Mouse (Mus musculus) kidney, adult 8-10 months (tissue): ENCODE measurements around the gene Xrcc1.
A peak's percentile ranks its signal among the peaks of the same experiment; 100 is the strongest.
"Not testable (repeated sequence)": the region's sequence is repeated elsewhere in the genome, so short reads cannot be mapped to it uniquely, and the experiment has no call there.

ENCODE experiments used
- DNase-seq, 2 experiments: peaks; one replicate each; pipeline ENCODE4 v3.0.0; 2022

Gene Xrcc1

GRCm38 (mm10) chr7:24546068-24546614 lies at the start of gene Xrcc1, which contains the start of gene Pinlyp:
Gene Xrcc1 (plus strand): TSS chr7:24546289.
Gene Pinlyp (minus strand): TSS chr7:24546118.
- no peak for DNase-seq

GRCm38 (mm10) chr7:24499856-24500577 lies 46.1 kb upstream of the Xrcc1 start:
- DNase-seq = peak; percentile 37 to 49

DNA sequence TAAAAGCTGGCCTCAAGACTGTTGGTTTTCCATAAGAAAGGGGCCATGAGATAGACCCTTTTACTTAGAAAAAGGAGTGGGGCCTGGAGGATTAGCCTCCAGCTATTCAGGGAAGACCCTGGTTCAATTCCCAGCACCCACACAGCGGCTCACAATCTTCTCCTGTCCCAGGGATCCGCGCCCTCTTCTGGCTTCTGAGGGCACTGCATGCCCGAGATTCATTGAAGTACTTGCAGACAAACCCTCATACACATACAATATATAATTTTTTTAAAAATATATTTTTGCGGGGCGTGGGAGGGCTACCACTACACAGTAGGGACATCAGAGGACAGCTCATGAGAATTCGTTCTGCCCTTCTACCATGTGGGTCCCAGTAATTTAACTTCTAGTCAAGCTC lies 45.2 kb upstream of the Xrcc1 start:
- DNase-seq = peak in 1 of 2 experiments; percentile 40

DNA sequence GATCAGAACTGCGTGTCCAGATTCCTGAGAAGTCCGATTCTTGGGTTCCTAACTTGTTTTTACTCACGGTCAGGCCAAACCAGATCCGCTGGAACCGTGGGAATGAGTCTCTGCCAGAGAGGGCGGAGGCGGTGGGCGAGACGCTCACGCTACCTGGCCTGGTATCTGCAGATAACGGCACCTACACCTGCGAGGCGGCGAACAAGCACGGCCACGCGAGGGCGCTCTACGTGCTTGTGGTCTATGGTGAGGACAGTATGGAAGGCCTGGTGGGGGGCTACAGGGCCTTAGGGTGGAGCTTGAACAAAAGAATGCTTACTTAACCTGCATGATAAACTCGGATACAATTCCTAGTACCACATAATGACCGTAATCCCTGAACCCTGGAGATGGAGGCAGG lies 44.6 kb upstream of the Xrcc1 start:
- no peak for DNase-seq

DNA sequence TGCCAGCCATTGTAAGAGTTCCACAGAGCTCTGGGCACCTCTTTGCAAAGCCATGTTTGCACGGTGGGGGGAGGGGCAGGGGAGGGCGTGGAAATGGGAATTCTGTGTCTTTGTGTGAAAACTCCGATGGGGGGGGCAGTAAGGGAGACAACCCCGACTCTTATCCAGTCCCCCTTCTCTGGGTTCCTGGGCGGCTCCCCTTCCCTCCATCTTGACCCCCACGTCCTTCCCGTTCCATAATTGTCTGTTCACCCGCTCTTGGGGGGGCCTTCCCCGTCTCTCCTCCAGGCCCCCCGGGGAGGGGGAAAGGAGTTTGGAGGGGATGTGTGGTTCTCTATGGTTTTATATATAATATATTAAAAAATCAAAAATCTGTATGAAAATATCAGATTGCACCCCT lies 42.1 kb upstream of the Xrcc1 start:
- DNase-seq = no peak

DNA sequence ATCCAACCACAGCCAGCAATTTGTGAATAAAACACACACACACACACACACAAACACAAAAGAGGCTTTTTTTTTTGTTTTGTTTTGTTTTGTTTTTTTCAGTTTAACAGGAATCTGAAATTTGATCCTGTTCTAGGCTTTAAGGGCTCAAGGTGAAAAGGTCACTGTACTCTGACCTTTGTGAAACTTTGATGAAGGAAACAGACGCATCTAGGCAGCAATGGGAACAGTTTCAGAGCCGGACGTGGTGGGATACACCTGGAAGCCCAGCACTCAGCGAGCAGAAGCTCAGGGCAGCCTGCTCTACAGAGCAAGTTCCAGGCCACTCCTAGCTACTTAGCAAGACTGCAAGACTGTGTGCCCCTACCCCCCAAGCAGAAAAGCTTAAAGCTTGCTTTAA lies 41.2 kb upstream of the Xrcc1 start:
- DNase-seq = no peak

DNA sequence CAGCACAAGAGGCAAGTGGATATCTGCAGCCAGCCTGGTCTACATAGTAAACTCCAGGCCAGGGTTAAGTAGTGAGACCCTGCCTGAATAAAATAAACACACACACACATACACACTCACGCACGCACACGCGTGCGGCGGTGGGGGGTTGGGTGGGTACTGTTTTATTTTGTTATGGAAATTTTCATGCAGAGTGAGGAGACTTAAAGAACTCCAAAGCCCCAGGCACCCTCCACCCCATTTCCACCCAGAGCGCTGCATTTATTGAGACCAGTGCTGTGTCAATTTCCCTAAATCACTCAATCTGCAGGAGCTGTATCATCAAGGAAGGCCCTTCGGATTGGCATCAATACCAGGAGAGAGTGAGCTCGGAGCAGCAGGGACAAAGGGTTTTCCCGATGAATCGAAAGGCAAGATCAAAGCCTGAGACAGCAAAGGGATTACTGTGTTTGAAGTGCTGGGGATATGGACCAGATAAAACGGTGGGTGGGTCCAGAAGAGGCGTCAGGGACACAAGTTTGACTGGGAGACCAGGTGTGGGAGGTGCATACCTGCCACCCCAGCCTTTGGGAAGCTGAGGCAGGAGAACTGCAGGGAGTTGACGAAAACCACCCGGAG lies 40.5 kb upstream of the Xrcc1 start:
- DNase-seq = no peak

- DNase-seq = peak; percentile 31 to 42
Measured at GRCm38 (mm10) chr7:24506065-24506459, 40.0 kb upstream of the Xrcc1 start.

- DNase-seq = peak; percentile 74 to 80
Measured at GRCm38 (mm10) chr7:24506476-24506837, 39.6 kb upstream of the Xrcc1 start.

DNA sequence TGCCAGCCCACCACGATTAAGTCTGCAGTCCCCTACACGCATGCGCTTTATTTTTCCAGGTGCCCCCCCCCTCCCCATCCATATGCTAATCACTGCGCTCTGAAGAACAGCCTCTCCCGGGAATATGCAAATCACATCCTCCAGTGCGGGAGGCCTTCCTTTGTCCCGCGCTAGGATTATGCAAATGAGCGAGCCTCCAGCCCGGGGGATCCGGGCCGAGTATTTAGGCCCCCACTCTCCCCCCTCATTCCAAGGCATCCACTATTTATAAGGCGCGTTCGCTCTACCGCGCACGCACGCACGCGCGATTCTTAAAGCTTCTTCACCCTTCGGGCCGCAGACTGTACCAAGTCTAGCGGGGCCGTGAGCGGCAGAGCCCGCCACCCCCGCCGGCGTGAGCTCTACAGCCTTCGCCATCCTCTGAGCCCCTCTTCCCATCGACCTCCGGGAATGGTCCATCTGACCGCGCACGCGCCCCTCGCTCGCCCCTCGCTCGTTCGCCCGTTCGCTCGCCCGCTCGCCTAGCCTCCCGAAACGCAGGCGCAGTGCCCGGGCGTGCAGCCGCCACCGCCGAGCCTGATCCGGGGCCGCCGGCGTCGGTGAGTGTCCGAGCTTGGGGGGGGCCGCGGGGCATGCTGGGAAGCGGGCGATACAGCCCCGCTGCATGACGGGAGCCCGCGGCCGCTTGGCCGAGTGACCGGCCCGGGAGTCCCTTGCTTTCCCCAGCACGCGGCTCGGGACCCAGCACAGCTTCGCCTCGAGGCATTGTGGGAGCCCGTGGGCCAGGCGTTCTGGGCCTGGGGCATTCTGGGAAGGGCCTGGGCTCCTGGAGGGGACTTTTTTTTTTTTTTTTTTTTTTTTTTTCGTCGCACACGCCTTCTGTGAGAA lies 39.0 kb upstream of the Xrcc1 start, which contains the start of gene Zfp428:
Gene Zfp428 (plus strand): TSS at position 169 of the 888 bp plus-strand sequence.
- peak; percentile 77 to 82 for DNase-seq

DNA sequence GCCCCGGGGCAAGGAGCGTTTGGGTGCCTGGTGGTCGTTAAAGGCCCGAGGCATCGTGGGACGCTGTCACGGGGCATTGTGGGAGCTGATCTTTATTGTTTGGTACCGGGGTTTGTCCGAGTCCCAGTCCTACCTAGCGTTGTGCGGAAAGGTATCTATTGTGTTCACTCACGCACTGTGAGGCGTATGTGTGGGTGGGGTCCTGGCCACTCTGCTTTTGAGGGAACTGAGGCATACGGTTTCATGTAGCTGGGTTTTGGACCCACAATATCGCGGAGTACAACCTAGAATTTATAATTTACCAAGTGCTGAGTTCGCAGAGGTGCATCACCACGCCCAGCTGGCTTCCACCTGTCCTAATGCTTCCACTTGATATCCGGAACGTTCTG lies 38.4 kb upstream of the Xrcc1 start:
- DNase-seq = no peak

DNA sequence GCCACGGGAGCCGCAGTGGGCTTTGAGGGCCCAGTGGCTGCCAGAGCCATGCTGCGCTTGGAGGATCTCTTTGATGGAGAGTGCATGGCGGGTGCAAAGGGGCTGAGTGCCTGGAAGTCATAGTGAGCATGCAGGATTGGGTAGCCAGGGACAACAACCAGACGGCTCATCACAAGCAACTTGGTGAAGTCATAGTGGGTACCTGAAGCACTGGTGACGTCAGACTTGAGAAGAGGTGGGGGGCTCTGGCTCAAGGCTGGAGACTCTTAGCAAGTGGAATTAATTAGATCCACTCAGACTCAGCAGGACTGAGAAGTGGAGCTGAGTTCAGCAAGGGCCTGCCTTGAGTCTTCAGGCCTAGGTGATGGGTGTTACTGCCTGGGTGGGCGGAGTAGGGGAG lies 33.7 kb upstream of the Xrcc1 start, which contains the start of gene AC161166.1:
Gene AC161166.1 (minus strand): TSS at position 101 of the 400 bp plus-strand sequence.
- no peak for DNase-seq

DNA sequence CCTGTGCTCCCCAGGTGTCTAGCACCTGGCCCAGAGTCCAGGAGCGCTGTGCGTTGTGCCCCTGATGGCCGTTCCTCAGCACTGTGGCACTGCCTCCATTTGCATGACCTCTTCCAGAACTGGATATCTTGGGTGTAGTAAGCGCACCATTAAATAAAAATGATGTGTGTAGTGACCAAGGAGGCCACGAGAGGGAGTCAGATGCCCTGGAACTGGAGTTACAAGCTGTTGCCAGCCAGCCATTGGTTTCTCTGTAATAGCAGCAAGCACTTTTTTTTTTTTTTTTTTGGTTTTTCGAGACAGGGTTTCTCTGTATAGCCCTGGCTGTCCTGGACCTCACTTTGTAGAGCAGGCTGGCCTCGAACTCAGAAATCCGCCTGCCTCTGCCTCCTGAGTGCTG lies 29.8 kb upstream of the Xrcc1 start:
- DNase-seq = peak in 1 of 2 experiments; percentile 48

DNA sequence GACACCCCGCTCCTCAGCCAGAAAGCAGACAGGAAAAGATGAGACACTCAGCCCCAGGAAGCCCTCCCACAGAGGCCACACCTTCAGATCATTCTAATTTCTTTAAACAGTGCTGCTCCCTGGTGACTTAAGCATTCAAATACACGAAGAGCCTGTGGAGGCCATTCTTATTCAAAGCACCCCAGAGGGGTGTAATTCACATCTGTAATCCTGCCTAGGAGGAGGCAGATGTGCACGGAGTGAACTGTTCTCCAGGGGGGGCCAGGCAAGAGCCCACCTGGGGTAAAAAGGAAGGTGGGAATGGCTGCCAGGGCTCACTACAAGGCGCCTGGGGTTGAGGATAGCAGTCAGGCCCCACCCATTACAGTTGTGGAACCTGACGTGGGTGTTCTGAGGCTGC lies 29.0 kb upstream of the Xrcc1 start:
- no peak for DNase-seq

DNA sequence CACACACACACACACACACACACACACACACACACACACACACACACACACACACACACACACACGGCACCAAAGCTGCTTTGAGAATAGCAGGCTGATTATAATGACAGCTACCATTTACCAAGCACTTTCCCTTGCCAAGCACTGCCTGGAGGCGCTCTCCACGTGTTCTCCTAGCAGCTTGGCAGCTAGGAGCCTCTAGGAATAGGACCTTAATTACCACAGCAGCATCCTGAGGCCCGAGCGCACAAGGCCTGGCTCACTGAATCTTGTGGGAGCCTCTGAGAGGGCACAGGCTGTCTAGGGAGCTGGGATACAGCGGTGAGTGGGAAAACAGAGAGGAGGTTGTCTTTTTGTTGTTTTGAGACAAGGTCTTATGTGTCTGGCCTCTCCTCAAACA lies 28.4 kb upstream of the Xrcc1 start:
- DNase-seq = no peak

DNA sequence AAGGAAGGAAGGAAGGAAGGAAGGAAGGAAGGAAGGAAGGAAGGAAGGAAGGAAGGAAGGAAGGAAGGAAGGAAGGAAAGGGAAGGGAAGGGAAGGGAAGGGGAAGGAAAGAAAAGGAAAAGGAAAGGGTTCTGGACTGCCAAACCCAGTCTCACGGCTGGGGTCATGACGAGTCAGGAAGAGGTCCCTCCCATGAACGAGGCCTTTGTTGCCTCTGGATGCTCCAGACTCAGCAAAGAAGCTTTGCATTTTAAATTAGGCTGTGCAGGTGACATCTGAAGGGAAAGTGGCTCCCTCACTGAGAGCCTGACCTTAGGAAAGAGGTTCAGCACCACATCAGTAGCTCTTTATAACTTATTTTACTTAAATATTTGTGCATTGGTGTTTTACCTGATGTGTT lies 27.0 kb upstream of the Xrcc1 start:
- DNase-seq = no peak

GRCm38 (mm10) chr7:24520054-24520453 lies 26.0 kb upstream of the Xrcc1 start:
- DNase-seq = not testable (repeated sequence)

DNA sequence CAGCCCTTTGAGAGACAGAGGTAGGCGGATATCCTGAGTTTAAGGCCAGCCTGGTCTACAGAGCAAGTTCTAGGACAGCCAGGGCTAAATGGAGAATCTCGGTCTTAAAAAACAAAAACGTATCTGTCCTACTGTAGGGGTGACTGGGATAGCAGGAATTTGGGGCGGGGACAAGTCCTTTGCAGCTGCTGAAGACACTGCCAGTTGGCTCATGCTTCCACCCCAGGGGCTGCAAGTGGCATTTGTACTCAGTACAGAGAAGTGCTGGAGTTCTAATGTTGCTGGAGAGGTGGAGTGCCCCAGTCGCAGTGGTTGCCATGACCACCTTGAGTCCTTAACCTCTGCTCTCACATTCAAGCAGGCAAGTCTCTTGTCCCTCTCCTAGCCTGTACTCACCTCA lies 23.3 kb upstream of the Xrcc1 start:
- no peak for DNase-seq

DNA sequence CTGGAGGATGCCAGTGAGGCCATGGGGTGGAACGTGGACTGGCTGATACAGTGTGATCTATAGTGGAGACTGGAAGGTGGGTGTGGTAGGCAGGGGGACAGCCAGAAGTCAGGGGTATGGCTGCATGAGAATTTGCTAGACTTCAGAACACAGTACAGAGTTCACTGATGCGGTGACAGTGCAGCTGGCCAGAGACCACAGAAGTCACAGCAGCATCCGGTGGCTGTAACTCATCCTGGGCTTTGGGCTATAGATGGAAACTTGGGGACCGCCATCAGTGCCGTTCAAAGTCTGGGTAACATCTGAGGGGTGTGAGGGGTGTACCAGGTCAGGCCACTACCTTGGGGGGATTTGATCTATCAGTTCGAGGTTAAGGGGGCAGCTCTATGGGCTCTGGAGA lies 22.4 kb upstream of the Xrcc1 start:
- DNase-seq = no peak

GRCm38 (mm10) chr7:24524978-24525377 lies 21.1 kb upstream of the Xrcc1 start:
- DNase-seq = no peak

DNA sequence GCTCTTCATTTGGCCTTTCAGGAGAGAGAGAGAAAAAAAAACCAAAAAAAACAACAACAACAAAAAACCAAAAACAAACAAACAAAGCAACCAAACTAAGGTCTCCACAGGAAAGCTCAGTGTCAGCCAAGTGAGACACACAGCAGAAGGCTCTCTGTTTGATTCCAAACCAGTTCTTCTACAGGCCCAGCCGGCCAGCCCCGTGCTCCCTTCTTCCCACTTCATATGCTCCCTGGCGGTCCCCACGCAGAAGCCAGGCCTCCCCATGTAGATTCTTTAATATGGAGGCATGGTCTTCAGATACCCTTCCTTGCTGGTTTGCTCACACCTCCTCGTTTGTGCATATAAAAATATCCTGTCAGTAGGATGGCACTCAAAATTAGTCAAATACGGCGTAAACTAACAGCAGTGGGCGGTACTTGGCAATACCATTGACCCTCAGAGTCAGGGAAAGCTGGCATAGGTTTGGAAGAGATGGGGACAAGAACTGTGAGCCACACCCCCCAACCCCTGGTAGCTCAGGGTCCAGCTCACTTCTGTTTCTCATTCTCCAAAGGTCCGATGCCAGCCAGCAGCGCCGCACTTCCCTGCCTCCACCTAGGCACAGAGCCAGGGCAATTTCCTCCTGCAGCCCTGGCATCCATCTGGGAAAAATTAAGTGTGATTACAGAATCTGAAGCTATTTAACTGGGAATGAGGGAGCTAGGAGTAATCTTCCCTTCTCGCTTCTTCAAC lies 20.2 kb upstream of the Xrcc1 start:
- DNase-seq = no peak

DNA sequence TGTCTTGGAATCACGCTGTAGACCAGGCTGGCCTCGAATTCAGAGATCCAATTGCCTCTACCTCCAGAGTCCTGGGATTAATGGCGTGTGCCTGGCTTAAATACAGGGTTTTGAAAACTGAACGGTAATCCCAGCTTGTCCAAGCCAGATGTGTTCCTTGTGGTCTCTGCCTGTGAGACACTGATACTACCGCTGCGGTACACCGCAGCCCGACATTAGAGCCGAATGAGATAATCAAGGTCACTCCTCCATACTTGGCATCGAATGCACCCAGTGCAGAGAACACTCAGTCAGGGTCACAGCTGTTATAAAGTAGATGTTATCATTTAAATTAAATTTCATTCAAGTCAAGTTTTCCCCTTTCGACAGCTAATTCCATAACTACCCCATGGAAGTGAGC lies 17.2 kb upstream of the Xrcc1 start:
- DNase-seq = no peak

GRCm38 (mm10) chr7:24529580-24529979 lies 16.5 kb upstream of the Xrcc1 start:
- no peak for DNase-seq
